Mouse (Mus musculus) cerebellum, adult 11 months (tissue): ENCODE measurements at regions not wholly inside any gene's neighbourhood (a gene's known extent, or its start where the extent isn't known, plus 50 kb on each side); places are given as distances from the start of the nearest gene placed in this dataset.

Experiments used
- DNase-seq: peaks from one replicate; pipeline ENCODE4 v3.0.0; 2022

DNA sequence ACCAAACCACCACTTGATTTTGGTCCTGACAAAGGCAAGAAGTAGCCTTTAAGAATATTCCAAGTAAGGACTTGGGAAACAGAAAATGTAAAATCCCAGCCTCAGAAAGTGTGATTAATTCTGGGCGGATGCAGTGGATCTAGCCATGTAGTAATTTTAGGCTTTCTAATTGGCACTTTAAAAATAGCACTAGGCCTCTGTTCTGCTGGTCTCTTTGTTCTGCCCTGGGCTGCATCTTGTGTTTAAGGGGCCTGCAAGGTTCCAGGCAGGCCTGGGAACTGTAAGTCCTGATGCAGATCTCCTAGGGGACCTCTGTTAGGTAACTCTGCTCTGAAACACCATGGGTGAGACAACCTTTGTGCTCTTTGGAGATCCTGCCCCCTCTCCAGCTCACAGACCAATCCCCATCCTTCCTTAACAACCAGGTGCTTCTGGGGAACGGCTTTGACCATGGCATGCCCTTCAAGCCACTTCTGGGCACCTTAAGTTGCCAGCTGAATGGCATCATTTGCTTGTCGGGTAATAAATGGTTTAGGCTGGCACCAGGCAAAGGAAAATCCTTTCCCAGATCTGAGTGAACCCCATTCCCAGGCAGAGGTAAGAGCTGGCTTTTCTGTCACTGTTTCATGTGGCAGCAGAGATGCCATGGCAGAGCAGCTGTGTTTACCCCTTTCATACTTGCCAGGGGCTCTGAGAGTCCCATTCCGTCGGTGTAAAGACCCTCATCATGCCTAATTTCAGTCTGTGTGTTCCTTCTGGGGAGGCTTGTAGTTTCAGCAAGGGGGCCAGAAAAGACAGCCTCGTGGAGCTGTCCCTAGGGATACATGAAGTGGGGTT, 115.3 kb upstream of the Peli2 start:
- DNase-seq: no peak

- DNase-seq: no peak
Measured at GRCm38 (mm10) chr14:48005929-48006309, 114.7 kb upstream of the Peli2 start.

DNA sequence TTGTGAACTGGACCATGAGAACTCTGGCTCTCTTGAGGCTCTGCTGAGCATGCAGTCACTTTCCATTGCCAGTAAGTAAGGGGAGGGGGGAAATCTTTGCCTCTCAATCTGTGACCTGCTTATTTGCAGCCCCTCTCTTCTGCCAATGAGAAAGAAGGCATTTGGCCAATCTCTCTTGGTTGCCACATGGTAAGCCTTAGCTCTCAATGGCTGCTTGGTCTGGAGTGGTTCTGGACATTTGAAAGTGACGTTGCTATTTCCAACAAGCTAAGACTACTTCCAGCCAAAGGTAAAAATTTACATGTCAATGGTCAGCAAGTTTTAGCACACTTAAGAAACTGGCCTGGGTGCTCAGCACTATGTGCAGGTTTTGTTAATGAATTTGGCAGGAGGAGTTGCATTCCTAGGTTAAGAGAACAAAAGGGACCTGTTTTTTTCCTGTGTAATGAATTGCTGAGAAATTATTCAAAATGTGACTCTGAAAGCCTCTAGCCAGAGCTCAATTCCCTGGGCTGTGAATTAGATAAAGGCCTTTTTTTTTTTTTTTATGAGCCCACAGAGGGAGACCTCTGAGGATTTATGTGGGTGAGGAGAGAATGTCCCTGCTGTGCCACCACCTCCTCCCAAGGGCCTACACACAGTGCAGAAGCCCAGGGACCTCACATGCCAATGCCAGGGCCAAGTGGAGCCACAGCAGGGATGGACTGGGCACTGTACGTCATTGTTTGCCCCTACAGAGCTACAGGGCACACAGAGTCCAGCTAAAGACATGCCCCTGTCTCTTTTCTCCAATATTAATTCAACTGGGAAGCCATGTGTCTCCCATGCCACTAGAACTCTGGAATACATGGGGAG, 108.0 kb upstream of the Peli2 start:
- DNase-seq: no peak

GRCm38 (mm10) chr14:48013431-48013830, 107.2 kb upstream of the Peli2 start:
- DNase-seq: no peak

DNA sequence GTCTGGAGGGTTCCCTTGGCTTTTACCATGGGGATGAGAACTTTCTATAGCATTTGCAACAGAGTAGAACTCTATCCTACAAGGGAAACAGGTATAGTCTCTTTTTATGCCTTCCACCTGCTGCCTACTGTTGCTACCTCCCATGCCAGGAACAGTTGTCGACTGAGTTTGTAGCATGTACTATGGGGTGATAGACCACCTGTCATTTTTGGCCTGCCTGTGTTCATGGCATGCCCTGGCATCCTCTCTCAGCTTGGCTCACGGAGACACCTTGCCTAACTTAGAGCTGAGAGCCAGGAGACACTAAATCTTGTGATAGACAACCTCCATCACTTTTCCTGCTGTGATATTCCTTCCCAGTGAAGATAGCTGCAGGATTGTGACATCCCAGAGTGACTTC, 105.8 kb upstream of the Peli2 start:
- DNase-seq: no peak

GRCm38 (mm10) chr14:48017971-48018370, 102.7 kb upstream of the Peli2 start:
- no peak for DNase-seq

- no peak for DNase-seq
Measured at GRCm38 (mm10) chr14:48019331-48019730, 101.3 kb upstream of the Peli2 start.

DNA sequence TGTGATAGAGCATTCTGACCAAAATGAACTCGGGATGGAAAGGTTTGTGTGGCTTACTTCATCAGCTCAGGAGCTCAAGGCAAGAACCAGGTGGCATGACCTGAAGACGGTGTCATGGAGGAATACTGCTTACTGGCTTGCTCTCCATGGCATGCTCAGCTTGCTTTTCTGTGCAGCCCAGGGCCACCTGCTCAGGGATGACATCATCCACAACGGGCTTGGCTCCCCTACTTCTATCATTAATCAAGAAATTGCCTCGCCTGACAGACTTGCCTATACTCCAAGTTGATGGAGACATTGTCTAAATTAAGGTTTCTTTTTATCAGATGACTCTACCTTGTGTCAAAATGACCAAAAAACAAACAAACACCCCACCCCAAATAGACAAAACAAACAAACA, 98.4 kb upstream of the Peli2 start:
- no peak for DNase-seq

DNA sequence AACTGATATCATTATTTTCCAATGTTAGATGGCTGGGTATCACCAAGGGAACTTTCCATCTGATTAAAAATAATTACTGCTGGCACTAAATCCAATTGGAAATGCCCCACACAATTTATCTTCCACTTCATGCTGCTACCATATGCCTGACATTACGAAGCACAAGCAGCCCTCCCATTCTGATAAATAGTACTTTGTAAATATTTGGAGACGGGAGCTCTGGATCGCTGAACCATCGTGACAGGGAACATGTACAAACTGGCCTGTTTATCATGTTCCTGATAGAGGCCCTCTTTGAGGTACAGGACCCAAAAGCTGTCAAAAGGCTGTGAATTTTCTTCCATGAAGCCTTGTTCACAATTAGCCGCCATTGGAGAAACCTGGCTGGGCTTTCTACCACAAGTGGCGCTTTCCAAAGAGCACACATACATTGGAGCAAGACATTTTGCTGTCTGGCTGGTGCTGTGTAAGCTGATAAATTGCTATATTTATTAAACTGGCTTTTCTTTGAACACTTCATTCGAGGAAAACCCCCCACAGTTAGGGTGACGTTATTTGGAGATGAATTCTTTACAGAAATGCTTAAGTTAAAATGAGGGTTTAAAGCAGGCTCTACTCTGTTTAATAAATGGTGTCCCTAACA, 96.5 kb upstream of the Peli2 start:
- DNase-seq: no peak

GRCm38 (mm10) chr14:48039286-48039790, 81.3 kb upstream of the Peli2 start:
- DNase-seq: no peak

DNA sequence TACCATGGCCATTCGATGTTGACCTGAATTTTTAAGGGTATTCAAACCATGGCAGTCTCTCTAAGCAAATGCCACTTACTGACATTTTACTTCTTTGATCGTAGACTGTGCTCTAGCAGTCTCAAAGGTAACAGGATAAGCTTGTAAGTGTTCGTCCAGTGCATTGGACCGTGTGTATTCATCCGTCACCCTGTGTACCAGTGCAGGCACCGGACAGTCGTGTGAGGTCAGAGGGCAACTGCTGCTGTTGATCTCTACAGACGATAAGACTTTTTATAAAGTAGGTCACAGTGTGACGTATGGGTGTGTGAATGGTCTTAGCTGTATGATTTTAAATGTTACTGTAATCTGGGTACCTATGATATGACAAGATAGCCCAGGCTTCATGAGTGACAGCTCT, 74.5 kb upstream of the Peli2 start:
- DNase-seq: no peak

DNA sequence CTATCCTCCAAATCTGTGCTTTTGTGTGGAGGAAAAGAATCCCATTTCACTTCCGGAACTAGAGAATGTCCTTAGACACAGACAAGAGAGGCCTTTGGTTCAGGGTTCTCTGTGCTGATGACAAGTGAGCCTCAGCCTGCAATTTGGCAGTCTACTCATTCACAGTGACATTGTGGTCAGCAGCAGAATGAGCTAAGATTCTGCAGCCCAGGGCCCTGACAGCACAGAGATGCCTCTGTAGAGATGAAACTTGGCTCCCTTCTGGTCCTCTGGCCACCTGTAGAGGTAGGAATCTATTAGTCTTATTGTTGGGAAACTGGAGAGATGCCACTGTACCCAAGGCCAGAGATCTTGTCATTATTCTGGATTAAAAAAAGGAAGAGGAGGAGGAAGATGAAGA, 73.8 kb upstream of the Peli2 start:
- DNase-seq: no peak

DNA sequence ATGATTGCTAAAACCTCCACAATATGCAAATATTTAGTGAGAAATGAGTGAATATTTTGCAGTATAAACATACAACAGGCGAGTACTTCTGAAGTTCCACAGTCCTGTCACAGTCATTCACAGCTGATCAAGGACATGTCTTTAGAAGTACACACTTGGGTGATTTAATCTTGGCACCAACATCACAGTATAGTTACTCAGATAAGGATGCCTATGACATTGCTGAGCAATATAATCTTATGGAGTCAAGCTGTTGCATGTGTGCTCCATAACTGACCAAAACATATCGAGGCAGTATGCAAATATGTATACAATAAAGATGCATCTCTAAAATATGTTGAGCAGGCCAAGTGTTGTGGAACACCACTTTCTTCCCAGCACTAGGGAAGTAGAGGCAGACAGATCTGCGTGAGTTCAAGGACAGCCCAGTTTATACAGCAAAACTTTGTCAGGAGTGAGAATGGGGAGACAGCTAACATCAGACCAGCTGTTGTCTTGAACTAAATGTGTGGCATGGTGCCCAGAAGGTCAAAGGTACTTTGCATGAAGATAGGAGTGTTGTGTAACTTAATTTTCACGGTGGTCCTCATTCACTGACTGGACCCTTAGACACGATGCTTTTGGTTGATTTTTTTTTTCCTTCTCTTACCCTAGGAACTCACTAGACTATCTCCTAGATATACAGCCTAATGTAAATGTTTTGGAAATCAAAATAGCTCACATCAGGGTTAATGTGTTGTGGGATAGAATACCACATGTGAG, 70.7 kb upstream of the Peli2 start:
- DNase-seq: no peak

GRCm38 (mm10) chr14:48050460-48050760, 70.2 kb upstream of the Peli2 start:
- no peak for DNase-seq

- no peak for DNase-seq
Measured at GRCm38 (mm10) chr14:48051971-48052370, 68.7 kb upstream of the Peli2 start.

DNA sequence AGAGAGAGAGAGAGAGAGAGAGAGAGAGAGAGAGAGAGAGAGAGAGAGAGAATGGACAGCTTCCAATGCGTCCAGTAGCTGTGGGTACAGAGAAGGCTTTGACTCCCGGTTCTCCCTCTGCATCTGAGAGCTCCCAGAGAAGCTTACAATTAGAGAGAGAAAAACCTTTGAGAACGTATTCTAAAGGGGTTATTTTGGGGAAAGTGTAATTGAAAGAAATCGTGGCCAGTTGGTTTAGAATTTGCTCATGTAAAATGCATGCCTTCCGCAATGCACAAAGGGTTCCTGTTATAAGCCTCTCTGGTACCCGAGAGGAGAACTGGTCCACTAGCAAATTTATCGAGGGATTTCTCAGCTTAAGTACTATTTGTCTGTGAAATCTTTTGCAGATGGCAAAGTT, 68.2 kb upstream of the Peli2 start:
- DNase-seq: no peak

DNA sequence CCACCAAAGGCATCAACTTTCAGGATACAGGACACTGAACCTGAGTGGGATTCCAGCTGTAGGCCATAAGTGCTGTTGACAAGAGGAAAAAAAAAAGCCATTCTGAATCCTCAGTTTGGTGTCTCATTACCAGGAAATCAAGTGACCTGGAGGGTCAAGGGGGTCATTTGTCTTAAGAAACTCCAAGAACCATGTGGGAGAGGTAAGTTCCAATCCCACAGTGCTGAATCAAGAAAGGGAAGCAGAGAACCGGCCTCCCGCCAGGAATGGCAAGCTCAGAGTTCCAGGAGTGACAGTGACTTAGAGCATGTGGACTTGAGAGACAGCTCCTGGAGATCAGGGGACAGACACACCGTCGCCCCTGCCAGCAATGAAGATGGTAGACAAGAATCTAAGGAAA, 67.5 kb upstream of the Peli2 start:
- no peak for DNase-seq

DNA sequence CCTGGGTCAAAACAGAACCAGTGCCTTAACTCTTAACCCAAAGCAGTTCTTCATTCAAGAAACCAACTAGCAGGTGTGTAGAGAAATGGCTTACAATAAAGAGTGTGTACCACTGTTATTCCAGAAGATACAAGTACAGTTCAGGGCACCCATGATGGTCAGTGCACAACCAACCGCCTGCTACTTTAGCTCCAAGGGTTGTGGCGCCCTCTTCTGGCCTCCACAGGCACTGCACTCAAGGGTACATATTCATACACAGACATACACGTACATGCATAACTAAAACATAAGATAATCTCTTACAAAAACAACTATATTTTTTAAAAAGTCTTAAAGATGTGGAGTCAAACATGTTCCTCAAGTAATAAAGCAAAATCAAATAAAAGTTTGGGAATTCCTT, 65.9 kb upstream of the Peli2 start:
- DNase-seq: no peak

DNA sequence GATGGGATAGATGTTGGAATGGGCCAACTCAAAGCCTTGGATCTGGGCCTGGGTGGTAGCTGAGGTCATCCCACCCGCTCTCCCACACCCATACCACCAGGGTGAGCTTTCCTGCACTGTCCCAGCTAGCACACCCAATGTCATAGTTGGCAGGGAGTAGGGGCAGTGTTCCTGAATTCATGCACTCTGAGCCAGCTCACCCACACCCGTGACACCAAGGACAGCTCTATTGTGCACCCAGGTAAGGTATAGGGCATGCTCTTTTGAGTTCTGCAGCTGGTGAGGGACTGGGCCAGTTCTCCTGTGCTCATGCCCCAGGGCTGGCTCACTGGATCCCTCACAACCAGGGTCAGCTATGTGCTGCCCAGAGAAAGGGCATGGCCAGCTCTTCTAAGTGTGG, 64.8 kb upstream of the Peli2 start:
- DNase-seq: no peak

GRCm38 (mm10) chr14:48058234-48058868, 62.3 kb upstream of the Peli2 start:
- no peak for DNase-seq

- no peak for DNase-seq
Measured at GRCm38 (mm10) chr14:48059664-48060455, 60.8 kb upstream of the Peli2 start.

DNA sequence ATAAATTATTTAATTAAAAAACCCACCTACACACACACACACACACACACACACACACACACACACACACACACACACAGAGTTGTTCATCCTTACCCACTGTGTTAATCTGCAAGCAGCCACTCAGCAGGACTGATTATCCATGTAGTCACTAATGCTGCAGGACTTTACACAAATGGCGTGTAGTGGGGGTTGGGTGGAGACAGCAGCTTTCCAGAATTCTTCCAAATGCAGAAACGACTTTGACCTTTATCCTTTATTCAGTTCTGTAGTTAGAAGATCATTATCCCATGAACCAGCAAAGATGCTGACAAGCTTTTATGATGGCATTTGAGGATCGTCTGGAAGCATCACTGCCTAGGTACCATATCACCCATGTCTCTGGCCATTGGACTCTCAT, 52.0 kb upstream of the Peli2 start:
- DNase-seq: no peak
